In the genomic region with DNA sequence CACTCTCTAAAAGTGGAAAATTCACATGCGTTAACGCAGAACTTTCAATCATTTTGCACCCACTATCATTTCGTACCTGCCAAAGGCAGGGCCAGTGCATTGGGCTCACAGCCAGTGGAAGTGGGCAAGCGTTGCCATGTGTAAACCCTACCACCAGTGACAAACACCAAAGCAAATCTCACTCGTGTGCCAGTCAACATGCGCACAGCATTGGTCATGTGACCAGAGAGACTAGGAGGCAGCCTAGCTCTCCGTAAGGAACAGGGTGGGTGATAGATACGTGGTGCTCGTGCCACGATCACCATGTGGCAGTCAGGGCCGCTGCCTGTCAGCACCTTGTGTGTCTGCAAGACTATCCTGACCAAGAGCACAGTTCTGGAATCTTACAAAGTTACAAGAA, we compare ENCODE assay signal across 20 mouse cellular contexts. TPM values are rescaled to one million over a fixed set of nuclear protein-coding genes. Genes with fewer than 3 reads are reported as not detected.
DNase-seq lines count a peak whose midpoint lies in the region; TF ChIP-seq lines count a peak whose summit lies in the region.
"Had no signal": no experiment of that assay in that cellular context is flagged by ENCODE, and none has a peak within 500 bp of the region (broad histone marks: within the 10 kb centered on the region; RNA-seq: fewer than 3 reads in every experiment).

No protein-coding gene starts in this region.

- 27% methylated on average over 11 of the region's 11 CpGs for WGBS in cerebellum, adult 2 months
- WGBS in olfactory bulb, adult 2 months, result 39% methylated on average over 11 of the region's 11 CpGs

- DNase-seq in cerebellum, adult 2 months, result peak in 1 of 2 experiments; percentile 46
- DNase-seq in cerebellum, postnatal 4 days (ENCODE audit: low spot score in 2 of 2), result no peak
- DNase-seq in gastrocnemius, adult 2 months, result no peak
- no peak for DNase-seq in gastrocnemius, postnatal 25 days
- no peak for DNase-seq in ES-E14 (ENCODE audit: low read depth, low spot score)
- no peak for DNase-seq in thymus, postnatal 14 days
- DNase-seq: adrenal gland, adult 8-10 months; adrenal gland, postnatal 36 days; cerebellum, adult 8-10 months; gastrocnemius, postnatal 10 days; heart, adult 2 months; heart, postnatal 14 days; kidney, adult 18-20 months had no signal

- intact Hi-C loops in gastrocnemius, adult 2 months (cut with DNase I), result no loop called here

- in situ Hi-C loops in ES-E14 (cut with MboI; ENCODE audit: low sequenced_read_pairs in 2 of 2, unreplicated experiment in 2 of 2), result no loop called here

- no peaks in the 10 kb centered on the region for H3K9me3 ChIP-seq in ES-E14 (ENCODE audit: control insufficient read depth, insufficient read depth, low read depth, low read length)
- H3K9me3 ChIP-seq: embryonic facial prominence, embryonic 10.5 days; forebrain, embryonic 13.5 days; heart, embryonic 15.5 days; hindbrain, embryonic 13.5 days; intestine, embryonic 15.5 days had no signal

- TF ChIP-seq CTCF in cerebellum, adult 2 months (IDR thresholded peaks at IDR 0.05; ENCODE audit: borderline replicate concordance, insufficient read depth, low read depth, low read length), result no peak
- TF ChIP-seq CTCF in gastrocnemius, adult 2 months (IDR thresholded peaks at IDR 0.05), result no peak
- TF ChIP-seq CTCF in olfactory bulb, adult 2 months (IDR thresholded peaks at IDR 0.05; ENCODE audit: insufficient read depth, low read depth, low read length), result no peak

- H3K4me3 ChIP-seq in cerebellum, adult 2 months (replicated peaks; ENCODE audit: insufficient read depth, low read depth, low read length), result peak overlapping the region; percentile 44
- H3K4me3 ChIP-seq in gastrocnemius, adult 2 months, result no peak overlapping the region
- H3K4me3 ChIP-seq in ES-E14 (ENCODE audit: insufficient read depth in 1 of 2, low read depth in 1 of 2, low read length in 2 of 2, poor library complexity in 1 of 2, severe bottlenecking in 1 of 2), result no peak overlapping the region
- peak overlapping the region; percentile 24 for H3K4me3 ChIP-seq in olfactory bulb, adult 2 months (ENCODE audit: insufficient read depth, low read depth, low read length)
- H3K4me3 ChIP-seq: embryonic facial prominence, embryonic 10.5 days; forebrain, embryonic 13.5 days; heart, adult 2 months; heart, embryonic 15.5 days; hindbrain, embryonic 13.5 days; intestine, embryonic 15.5 days had no signal

- H3K36me3 ChIP-seq in ES-E14 (ENCODE audit: control insufficient read depth, insufficient read depth, low read length, poor library complexity, severe bottlenecking), result no peaks in the 10 kb centered on the region
- H3K36me3 ChIP-seq: embryonic facial prominence, embryonic 10.5 days; G1E; heart, embryonic 15.5 days; hindbrain, embryonic 13.5 days; intestine, embryonic 15.5 days had no signal

- H3K27me3 ChIP-seq in cerebellum, adult 2 months (ENCODE audit: control insufficient read depth, insufficient read depth, low read length), result no peaks in the 10 kb centered on the region

- no peak overlapping the region for H3K9ac ChIP-seq in ES-E14 (ENCODE audit: insufficient read depth, low read depth, low read length, poor library complexity, severe bottlenecking)
- H3K9ac ChIP-seq: forebrain, embryonic 13.5 days; heart, embryonic 15.5 days; intestine, embryonic 15.5 days had no signal

- no peak overlapping the region for H3K27ac ChIP-seq in cerebellum, adult 2 months (ENCODE audit: insufficient read depth, low read length)
- peak overlapping the region; percentile 75; the same call in 1 of the 2 replicates for H3K27ac ChIP-seq in gastrocnemius, adult 2 months
- peak overlapping the region; percentile 32; the same call in 1 of the 2 replicates for H3K27ac ChIP-seq in ES-E14 (ENCODE audit: insufficient read depth, low read depth, low read length, poor library complexity, severe bottlenecking)
- H3K27ac ChIP-seq in olfactory bulb, adult 2 months (ENCODE audit: insufficient read depth, low read depth, low read length), result 0 out of 2 replicates have a peak overlapping the region, but pooled peaks have one; percentile 0
- H3K27ac ChIP-seq: embryonic facial prominence, embryonic 10.5 days; forebrain, embryonic 13.5 days; heart, adult 2 months; heart, embryonic 15.5 days; hindbrain, embryonic 13.5 days; intestine, embryonic 15.5 days had no signal

- TF ChIP-seq POLR2A in cerebellum, adult 2 months (IDR thresholded peaks at IDR 0.05; ENCODE audit: borderline replicate concordance, insufficient read depth, low read length), result no peak
- no peak for TF ChIP-seq POLR2A in olfactory bulb, adult 2 months (IDR thresholded peaks at IDR 0.05; ENCODE audit: insufficient read depth, low read depth, low read length)

- peaks cover 34% of the 10 kb centered on the region for H3K4me1 ChIP-seq in cerebellum, adult 2 months (ENCODE audit: control insufficient read depth, insufficient read depth, low read length)
- peaks cover 3 to 25% of the 10 kb centered on the region in 2 experiments; a peak in 2 of 4 replicates for H3K4me1 ChIP-seq in ES-E14 (ENCODE audit: control insufficient read depth in 2 of 2, insufficient read depth in 2 of 2, low read length in 2 of 2, poor library complexity in 1 of 2)
- peaks cover 49% of the 10 kb centered on the region for H3K4me1 ChIP-seq in olfactory bulb, adult 2 months (ENCODE audit: control insufficient read depth, insufficient read depth, low read length)

TF ChIP-seq in ES-E14, 5 proteins besides CTCF, POLR2A, EP300 and RAD21:
- TF ChIP-seq HCFC1 (IDR thresholded peaks at IDR 0.05; ENCODE audit: borderline replicate concordance, insufficient read depth, low read length), result no peak
- no peak for TF ChIP-seq CHD2 (IDR thresholded peaks at IDR 0.05; ENCODE audit: low read depth, low read length)
- TF ChIP-seq ZNF384 (IDR thresholded peaks at IDR 0.05; ENCODE audit: low read depth, low read length), result no peak
- no peak for TF ChIP-seq ZC3H11A (IDR thresholded peaks at IDR 0.05; ENCODE audit: borderline replicate concordance, low read depth, low read length)
- no peak for TF ChIP-seq MAFK (IDR thresholded peaks at IDR 0.05; ENCODE audit: insufficient read depth, low read depth, low read length)

RNA-seq across cellular contexts. Expression of a gene that starts 3.8 kb away (rescaled TPM):
- polyA plus RNA-seq in cerebellum, adult 2 months (2012; rRNA removed), result 479 and 518 TPM in 2 replicates
- total RNA-seq in gastrocnemius, adult 2 months (2021), result 100 to 1,000 TPM; 108 to 128 TPM
- 100 to 1,000 TPM; 115 to 121 TPM for total RNA-seq in gastrocnemius, postnatal 25 days (2021)
- 6.4 and 14.1 TPM in 2 replicates for total RNA-seq in ES-E14 (2012; rRNA removed)
- polyA plus RNA-seq in olfactory bulb, adult 2 months (2012; ENCODE audit: insufficient read depth, insufficient read length, low replicate concordance, missing spikeins), result 150 and 183 TPM in 2 replicates
- polyA plus RNA-seq: G1E had no signal

Comparison
In these comparisons a context has a peak if more than half of its experiments do, and no peak if none do; other contexts are left out.
1. H3K4me3 ChIP-seq: peak in cerebellum, adult 2 months (single experiment) and olfactory bulb, adult 2 months (single experiment); none in gastrocnemius, adult 2 months (single experiment) and ES-E14 (0 of 2).